Mouse (Mus musculus) MEL (cell line): ENCODE results near the gene Raver1. TPM values are rescaled to one million over a fixed set of nuclear protein-coding genes. Genes with fewer than 3 reads are reported as not detected.

Experiments
- DNase-seq: peaks from one replicate; pipeline ENCODE4 v3.0.0; 2011; ENCODE audit warnings: low read depth, low spot score
- H3K27ac ChIP-seq: 2 replicates; pipeline ENCODE4 v1.5.1; 2012; ENCODE audit warnings: low read depth, mild to moderate bottlenecking, control low read depth, low read length, moderate library complexity; ENCODE audit not compliant: control insufficient read depth
- H3K27me3 ChIP-seq, 2 experiments: fragments of 150-350 bp in 1 of 2; sonication (generic) in 1 of 2; 2 replicates each; pipeline ENCODE4 v1.6.1; 2012; ENCODE audit warnings: low read length in 2 of 2, mild to moderate bottlenecking in 2 of 2, improper control_type of control experiment in 1 of 2, moderate library complexity in 1 of 2; ENCODE audit not compliant: insufficient read depth in 2 of 2, control insufficient read depth in 1 of 2
- H3K36me3 ChIP-seq, 2 experiments: 2 replicates each; pipeline ENCODE4 v1.6.1; 2012 to 2014; ENCODE audit warnings: low read length in 2 of 2, improper control_type of control experiment in 1 of 2, inconsistent platforms in 1 of 2, mild to moderate bottlenecking in 1 of 2; ENCODE audit not compliant: insufficient read depth in 2 of 2, control insufficient read depth in 1 of 2
- H3K4me1 ChIP-seq, 2 experiments: fragments of 150-350 bp in 1 of 2; sonication (generic) in 1 of 2; 2 replicates each; pipeline ENCODE4 v1.6.1; 2012; ENCODE audit warnings: low read length in 2 of 2, improper control_type of control experiment in 1 of 2, mild to moderate bottlenecking in 1 of 2; ENCODE audit not compliant: insufficient read depth in 2 of 2, control insufficient read depth in 1 of 2
- H3K4me3 ChIP-seq, 2 experiments: fragments of 150-350 bp in 1 of 2; sonication (generic) in 1 of 2; 2 replicates each; pipeline ENCODE4 v1.5.1; 2012; ENCODE audit warnings: low read depth in 2 of 2, low read length in 2 of 2, mild to moderate bottlenecking in 2 of 2, moderate library complexity in 2 of 2, control low read depth in 1 of 2, improper control_type of control experiment in 1 of 2; ENCODE audit not compliant: control insufficient read depth in 1 of 2, insufficient read depth in 1 of 2
- H3K79me2 ChIP-seq: 2 replicates; pipeline ENCODE4 v1.6.1; 2012; ENCODE audit warnings: mild to moderate bottlenecking, low read length, moderate library complexity; ENCODE audit not compliant: control insufficient read depth, poor library complexity, insufficient read depth
- H3K9ac ChIP-seq: 2 replicates; pipeline ENCODE4 v1.6.1; 2012; ENCODE audit warnings: low read depth, mild to moderate bottlenecking, control low read depth, low read length, moderate library complexity; ENCODE audit not compliant: control insufficient read depth, poor library complexity, severe bottlenecking
- H3K9me3 ChIP-seq: fragments of 150-350 bp; sonication (generic); replicated peaks from 2 replicates; pipeline ENCODE4 v1.6.1; 2012; ENCODE audit warnings: mild to moderate bottlenecking, low read length, improper control_type of control experiment, moderate library complexity; ENCODE audit not compliant: insufficient read depth
- BHLHE40 ChIP-seq: IDR thresholded peaks from 2 replicates; pipeline ENCODE4 v1.6.1; 2012; ENCODE audit warnings: low read depth, mild to moderate bottlenecking, inconsistent platforms, low read length, improper control_type of control experiment, borderline replicate concordance
- CHD2 ChIP-seq: IDR thresholded peaks from 2 replicates; pipeline ENCODE4 v1.6.1; 2011; ENCODE audit warnings: low read length, improper control_type of control experiment
- ELF1 ChIP-seq: IDR thresholded peaks from 2 replicates; pipeline ENCODE4 v1.6.1; 2014; ENCODE audit warnings: low read depth, mild to moderate bottlenecking, inconsistent platforms, low read length, improper control_type of control experiment, moderate library complexity
- GATA1 ChIP-seq: IDR thresholded peaks from 2 replicates; pipeline ENCODE4 v1.6.1; 2011; ENCODE audit warnings: low read depth, low read length, improper control_type of control experiment
- KAT2A ChIP-seq: conservative IDR thresholded peaks from 2 replicates; pipeline ENCODE4 v1.6.1; 2012; ENCODE audit warnings: low read depth, low read length, improper control_type of control experiment, inconsistent platforms
- MAX ChIP-seq: IDR thresholded peaks from 2 replicates; pipeline ENCODE4 v1.6.1; 2011; ENCODE audit warnings: low read length, improper control_type of control experiment
- MEF2A ChIP-seq: IDR thresholded peaks from 2 replicates; pipeline ENCODE4 v1.6.1; 2014; ENCODE audit warnings: low read depth, mild to moderate bottlenecking, inconsistent platforms, low read length, improper control_type of control experiment; ENCODE audit not compliant: poor library complexity, insufficient replicate concordance, severe bottlenecking; ENCODE audit errors: extremely low read depth
- MXI1 ChIP-seq: IDR thresholded peaks from 2 replicates; pipeline ENCODE4 v1.6.1; 2011; ENCODE audit warnings: mild to moderate bottlenecking, low read depth, low read length, improper control_type of control experiment
- MYC ChIP-seq: IDR thresholded peaks from 2 replicates; pipeline ENCODE4 v1.6.1; 2011; ENCODE audit warnings: low read depth, mild to moderate bottlenecking, low read length, improper control_type of control experiment, moderate library complexity
- NRF1 ChIP-seq: IDR thresholded peaks from 2 replicates; pipeline ENCODE4 v1.6.1; 2014; ENCODE audit warnings: low read depth, mild to moderate bottlenecking, inconsistent platforms, low read length, improper control_type of control experiment, moderate library complexity; ENCODE audit not compliant: poor library complexity, insufficient read depth, severe bottlenecking
- RAD21 ChIP-seq: IDR thresholded peaks from 2 replicates; pipeline ENCODE4 v1.6.1; 2011; ENCODE audit warnings: mild to moderate bottlenecking, low read depth, low read length, improper control_type of control experiment
- RCOR1 ChIP-seq: IDR thresholded peaks from 2 replicates; pipeline ENCODE4 v1.6.1; 2012; ENCODE audit warnings: low read depth, mild to moderate bottlenecking, inconsistent platforms, low read length, improper control_type of control experiment
- SIN3A ChIP-seq: IDR thresholded peaks from 2 replicates; pipeline ENCODE4 v1.6.1; 2012; ENCODE audit warnings: low read length, improper control_type of control experiment, inconsistent platforms
- TAL1 ChIP-seq: IDR thresholded peaks from 2 replicates; pipeline ENCODE4 v1.6.1; 2012; ENCODE audit warnings: mild to moderate bottlenecking, inconsistent platforms, low read length, moderate library complexity, mixed read lengths
- TBP ChIP-seq: IDR thresholded peaks from 2 replicates; pipeline ENCODE4 v1.8.0; 2011; ENCODE audit warnings: low read depth, low read length, improper control_type of control experiment
- UBTF ChIP-seq: IDR thresholded peaks from 2 replicates; pipeline ENCODE4 v1.6.1; 2012; ENCODE audit warnings: low read depth, mild to moderate bottlenecking, inconsistent platforms, low read length, improper control_type of control experiment, moderate library complexity, borderline replicate concordance; ENCODE audit not compliant: insufficient read depth
- USF2 ChIP-seq, 2 experiments: IDR thresholded peaks; 2 replicates each; pipeline ENCODE4 v1.6.1; 2011 to 2012; ENCODE audit warnings: improper control_type of control experiment in 2 of 2, low read length in 2 of 2, borderline replicate concordance in 1 of 2, inconsistent platforms in 1 of 2, low read depth in 1 of 2, mild to moderate bottlenecking in 1 of 2; ENCODE audit not compliant: insufficient read depth in 1 of 2
- ZMIZ1 ChIP-seq: IDR thresholded peaks from 2 replicates; pipeline ENCODE4 v1.6.1; 2012; ENCODE audit warnings: low read depth, mild to moderate bottlenecking, inconsistent platforms, low read length, improper control_type of control experiment, moderate library complexity
- ZNF384 ChIP-seq: IDR thresholded peaks from 2 replicates; pipeline ENCODE4 v1.6.1; 2012; ENCODE audit warnings: low read depth, mild to moderate bottlenecking, inconsistent platforms, low read length, improper control_type of control experiment
- polyA plus RNA-seq, 2 experiments: library from polyadenylated mRNA; stranded (reverse) in 1 of 2; unstranded in 1 of 2; fragments of >175 nt in 1 of 2; fragments of >200 nt in 1 of 2; gene quantifications; 2 replicates each; pipeline versions ENCODE4 v1.2.1 to v1.2.4; 2012; ENCODE audit warnings: low replicate concordance in 2 of 2, low read depth in 1 of 2; ENCODE audit not compliant: insufficient read length in 2 of 2, insufficient read depth in 1 of 2, missing spikeins in 1 of 2
- total RNA-seq: library from RNA; depleted of rRNA; stranded (reverse); fragments of 300-350 nt; gene quantifications from 2 replicates; pipeline ENCODE4 v1.2.3, GENCODE M21; 2012

Raver1 gene
- total and polyA plus RNA-seq, 3 experiments, result 50.0 to 291 TPM; not detected in 1

DNA sequence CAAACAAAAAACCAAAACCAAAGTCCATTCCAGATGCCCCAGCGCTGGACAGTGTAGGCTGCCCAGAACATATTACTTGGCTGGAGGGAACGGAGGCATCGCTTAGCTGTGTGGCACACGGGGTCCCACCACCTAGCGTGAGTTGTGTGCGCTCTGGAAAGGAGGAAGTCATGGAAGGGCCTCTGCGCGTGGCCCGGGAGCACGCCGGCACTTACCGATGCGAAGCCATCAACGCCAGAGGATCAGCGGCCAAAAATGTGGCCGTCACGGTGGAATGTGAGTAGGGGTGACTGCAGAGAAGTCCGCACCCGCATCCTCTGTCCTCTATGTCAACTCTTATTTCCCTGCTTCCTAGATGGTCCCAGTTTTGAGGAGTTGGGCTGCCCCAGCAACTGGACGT, 55.6 kb downstream of the Raver1 start:
- Histone ChIP-seq H3K9me3 (no peaks in the 10 kb centered on the region), H3K27ac (no peak overlapping the region), H3K4me3 (no peak overlapping the region), H3K79me2 (peaks cover 9% of the 10 kb centered on the region), H3K9ac (no peak overlapping the region), H3K4me1 (peaks cover 13 to 34% of the 10 kb centered on the region in 2 experiments), H3K36me3 (peaks cover 0 to 19% of the 10 kb centered on the region in 2 experiments; a peak in 2 of 4 replicates), H3K27me3 (no peaks in the 10 kb centered on the region)
- TF ChIP-seq RCOR1 (no peak), MXI1 (no peak), MEF2A (no peak), TBP (no peak), UBTF (no peak), CHD2 (no peak), MAX (no peak), SIN3A (no peak), MYC (no peak), NRF1 (no peak), USF2 (IDR thresholded peaks at IDR 0.05; ENCODE audit: borderline replicate concordance in 1 of 2, insufficient read depth in 1 of 2, low read depth in 1 of 2, low read length in 2 of 2) (no peak), RAD21 (no peak), BHLHE40 (no peak), KAT2A (no peak), ELF1 (no peak), TAL1 (no peak)
- no peak for DNase-seq

- H3K4me3 ChIP-seq, result no peak overlapping the region
- peaks cover 9 to 29% of the 10 kb centered on the region in 2 experiments for H3K4me1 ChIP-seq
- no peak for TF ChIP-seq RAD21
- TF ChIP-seq USF2 (IDR thresholded peaks at IDR 0.05; ENCODE audit: borderline replicate concordance in 1 of 2, insufficient read depth in 1 of 2, low read depth in 1 of 2, low read length in 2 of 2), result no peak
- TF ChIP-seq GATA1, result no peak
- TF ChIP-seq ZNF384, result no peak
- no peak for TF ChIP-seq ZMIZ1
- no peak for TF ChIP-seq ELF1
- TF ChIP-seq UBTF, result no peak
- TF ChIP-seq SIN3A, result no peak
- H3K9me3 ChIP-seq, result no peaks in the 10 kb centered on the region
- H3K9ac ChIP-seq, result no peak overlapping the region
- DNase-seq, result no peak
- peaks cover 11% of the 10 kb centered on the region for H3K79me2 ChIP-seq
- H3K27ac ChIP-seq, result no peak overlapping the region
- H3K36me3 ChIP-seq, result peaks cover 0 to 13% of the 10 kb centered on the region in 2 experiments; a peak in 2 of 4 replicates
- H3K27me3 ChIP-seq, result no peaks in the 10 kb centered on the region
These were observed 56.2 kb downstream of the Raver1 start for GRCm38 (mm10) chr9:21035586-21035985.
